Mouse (Mus musculus) adrenal gland, postnatal 36 days (tissue): Measurements from ENCODE around the gene Pip4k2a. TPM values are rescaled to one million over a fixed set of nuclear protein-coding genes. Genes with fewer than 3 reads are reported as not detected.

Experiments
- DNase-seq, 2 experiments: peaks; one replicate each; pipeline ENCODE4 v3.0.0; 2021; ENCODE audit warnings: mixed read lengths in 1 of 2
- total RNA-seq, 2 experiments: library from RNA; stranded (reverse); gene quantifications; 2 replicates each; pipeline ENCODE4 v1.2.3; 2021

The Pip4k2a gene
- total RNA-seq, 2 experiments from 2014 or later: 30.1 to 36.7 TPM

- no peak for DNase-seq
Observed at GRCm38 (mm10) chr2:18839532-18839931, 158.4 kb downstream of the Pip4k2a start.

GRCm38 (mm10) chr2:18835266-18835908 is 162.5 kb downstream of the Pip4k2a start:
- no peak for DNase-seq

GRCm38 (mm10) chr2:18833024-18833590 is 164.8 kb downstream of the Pip4k2a start:
- no peak for DNase-seq

DNA sequence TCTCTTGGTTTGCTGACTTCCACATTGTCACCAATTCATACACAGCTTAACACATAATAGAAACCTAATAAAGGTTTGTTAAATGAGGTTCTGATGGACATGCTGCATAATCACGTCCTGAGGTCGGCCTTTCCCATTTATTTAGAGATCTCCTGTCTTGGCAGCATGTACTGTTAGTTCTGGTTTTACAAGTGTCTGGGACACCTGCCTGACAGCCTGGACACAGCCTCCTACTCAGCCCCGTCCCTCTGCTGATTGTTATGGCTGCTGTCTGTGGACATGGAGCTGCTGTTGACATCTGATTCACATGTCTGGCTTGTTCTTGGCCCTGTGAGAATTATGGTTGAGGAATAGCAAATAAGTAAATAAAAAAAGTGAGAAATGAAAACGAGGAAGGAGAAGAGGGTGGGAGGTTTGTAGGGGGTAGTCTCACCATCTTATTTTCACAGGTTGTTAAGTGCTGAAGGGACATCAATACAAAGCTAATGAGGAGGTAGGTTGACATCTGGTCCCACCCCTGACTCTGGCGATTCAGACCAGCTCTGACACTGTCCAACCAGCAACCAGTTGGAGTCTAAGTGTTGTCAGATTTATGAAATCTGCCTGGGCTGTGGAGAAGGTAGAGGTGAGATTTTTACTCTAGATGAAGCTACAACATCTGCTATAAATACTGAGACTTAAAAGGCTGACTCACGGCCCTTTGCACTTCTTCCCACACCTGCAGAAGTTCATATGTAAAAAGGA is 166.7 kb downstream of the Pip4k2a start:
- no peak for DNase-seq

DNA sequence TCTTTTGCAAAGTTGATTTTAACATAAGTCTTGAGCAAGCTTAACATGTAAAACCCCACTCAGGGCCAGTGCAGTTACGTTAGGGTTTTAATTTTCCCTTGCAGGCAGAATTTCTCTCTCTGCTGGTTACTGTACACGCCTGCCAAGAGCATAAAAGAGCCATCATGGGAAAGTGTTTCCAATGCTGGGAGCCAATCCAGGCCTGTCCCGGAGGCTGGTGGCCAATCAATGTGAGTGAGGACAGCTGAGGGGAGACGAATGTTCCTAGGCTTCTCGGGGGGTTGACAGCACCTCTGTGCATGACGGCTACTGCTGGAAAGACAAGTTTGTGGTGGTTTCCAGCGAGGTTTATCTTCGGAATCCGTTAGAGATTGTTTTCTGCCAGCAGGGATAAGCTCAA is 175.2 kb downstream of the Pip4k2a start:
- no peak for DNase-seq

DNA sequence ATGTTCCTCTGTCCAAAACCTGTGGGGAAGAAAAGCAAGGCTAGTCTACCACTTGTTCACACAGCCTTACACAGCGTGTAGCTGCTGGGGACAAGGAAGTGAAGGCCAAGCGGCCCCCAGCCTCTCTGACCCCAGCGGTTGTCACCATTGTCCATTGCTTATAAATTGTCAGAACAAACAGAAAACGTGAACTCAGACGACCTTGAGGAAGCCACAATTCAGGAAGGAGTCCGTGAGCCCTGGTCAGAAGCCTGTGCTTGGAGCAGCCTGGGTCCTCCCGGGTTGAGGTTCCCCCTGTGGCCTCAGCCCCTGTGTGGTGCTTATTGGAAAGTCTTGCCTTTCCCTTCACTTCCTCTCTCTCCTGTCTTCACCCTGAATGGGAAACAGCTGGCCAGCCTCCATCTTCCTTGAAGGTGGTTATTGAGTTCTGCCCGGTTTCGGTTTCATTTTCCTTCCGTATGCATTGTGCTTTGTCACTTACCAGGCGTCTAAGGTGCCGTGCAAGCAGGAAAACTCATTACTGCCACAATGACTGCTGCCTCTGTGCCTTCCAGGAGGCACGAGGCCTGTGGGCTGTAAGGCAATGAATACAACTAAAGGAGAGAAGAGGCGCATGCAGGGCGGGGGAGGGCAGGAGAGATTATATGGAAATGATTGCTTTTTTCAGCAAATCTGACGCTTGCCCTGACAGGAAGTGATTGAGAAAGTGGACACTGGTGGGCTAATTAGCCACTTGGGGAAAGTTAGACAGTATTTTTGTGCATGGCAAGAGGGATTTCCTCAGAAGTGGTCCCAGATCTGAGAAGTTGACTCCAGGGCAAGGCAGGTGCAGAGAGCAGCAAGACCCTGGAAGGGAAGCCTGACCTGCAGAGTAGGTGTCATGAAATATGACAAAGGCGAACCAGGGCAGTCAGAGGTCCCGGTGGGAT is 176.2 kb downstream of the Pip4k2a start:
- DNase-seq: peak; percentile 52 to 68

DNA sequence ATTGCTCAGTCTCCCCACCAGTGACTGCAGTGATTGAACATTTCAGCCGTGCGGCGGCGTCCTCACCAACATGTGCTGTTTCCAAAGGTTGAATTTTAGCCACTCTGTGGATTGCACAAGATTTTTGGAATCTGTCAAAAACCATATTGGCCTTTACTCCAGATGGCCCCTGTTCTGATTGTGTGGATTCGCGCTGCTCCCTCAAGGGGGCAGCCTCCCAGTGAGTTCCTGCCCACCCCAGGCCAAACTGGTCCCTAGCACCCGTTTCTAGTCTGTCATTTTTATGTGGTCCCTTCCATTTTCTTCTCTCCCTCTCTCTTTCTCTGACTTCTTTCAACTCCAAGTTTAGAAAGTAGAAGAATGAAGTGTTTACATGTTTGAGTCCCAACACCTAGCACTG is 178.4 kb downstream of the Pip4k2a start:
- no peak for DNase-seq

DNA sequence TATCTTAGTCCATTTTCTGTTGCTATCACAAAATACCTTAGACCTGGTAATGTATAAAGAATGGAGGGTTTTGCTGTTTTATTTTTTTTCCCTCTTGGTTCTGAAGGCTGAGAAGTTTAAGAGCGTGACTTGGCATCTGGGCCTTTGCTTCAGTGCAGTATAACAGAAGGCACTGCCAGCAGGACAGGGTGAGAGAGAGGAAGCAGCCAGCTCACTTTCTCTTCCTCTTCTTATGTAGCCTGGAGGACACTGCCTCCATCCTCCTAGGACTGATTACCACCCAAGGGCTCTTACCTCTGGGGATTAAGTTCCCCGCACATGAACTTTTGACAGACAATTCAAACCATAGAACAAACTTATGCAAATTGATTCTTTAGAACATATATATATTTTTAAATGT is 181.9 kb downstream of the Pip4k2a start:
- no peak for DNase-seq

GRCm38 (mm10) chr2:18815336-18815965 is 182.5 kb downstream of the Pip4k2a start:
- no peak for DNase-seq

DNA sequence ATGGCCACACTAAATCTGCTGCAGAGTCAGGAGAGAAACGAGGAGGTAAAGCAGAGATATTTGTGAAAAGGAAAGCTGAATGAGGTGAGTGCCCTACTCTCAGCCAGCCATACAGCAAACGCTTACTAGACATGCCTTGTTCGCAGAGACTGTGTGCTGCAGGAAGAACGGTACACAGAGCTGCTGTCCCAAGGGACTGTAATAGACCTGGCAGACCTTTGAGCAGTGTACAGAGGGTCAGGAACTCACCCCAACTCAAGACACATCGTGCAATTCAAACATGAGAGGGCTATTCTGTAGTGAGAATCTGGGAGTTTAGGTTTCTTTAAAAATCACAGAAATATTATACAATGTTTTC is 183.5 kb downstream of the Pip4k2a start:
- no peak for DNase-seq

DNA sequence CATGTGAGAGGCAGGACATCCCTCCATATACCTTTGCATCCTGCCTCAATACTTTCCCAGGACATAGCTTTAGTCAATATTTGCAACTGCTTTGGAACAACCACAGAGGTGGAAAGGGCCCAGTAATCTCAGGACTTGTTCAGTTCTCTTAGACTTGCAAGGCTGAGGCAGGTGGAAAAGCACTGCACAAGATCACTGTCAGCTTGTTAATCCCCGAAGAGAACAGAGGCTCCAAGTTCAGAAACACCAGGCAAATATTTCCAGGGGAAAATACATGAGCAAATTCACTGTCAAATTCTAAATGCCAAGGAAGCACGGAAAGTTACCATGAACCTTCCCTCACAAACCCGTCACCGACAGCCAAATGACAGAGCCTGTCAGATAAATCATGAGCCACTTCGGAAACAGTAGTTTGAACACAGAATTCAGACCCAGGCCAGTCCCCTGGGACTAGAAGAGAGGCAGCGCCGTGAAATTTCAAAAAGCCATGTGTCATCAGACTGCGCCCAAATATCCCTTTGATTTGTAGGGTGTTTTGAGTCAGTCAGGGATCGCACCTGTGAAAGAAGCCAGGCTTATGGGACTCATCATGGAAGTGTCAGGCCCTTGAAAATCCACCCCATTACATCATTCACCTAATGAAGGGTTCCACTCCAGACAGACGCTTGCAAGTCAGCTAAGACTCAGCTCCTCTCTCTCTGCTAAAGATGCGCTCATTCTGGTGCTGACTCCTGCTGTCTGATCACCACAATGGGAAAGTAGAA is 184.1 kb downstream of the Pip4k2a start:
- DNase-seq: peak in 1 of 2 experiments; percentile 24

DNA sequence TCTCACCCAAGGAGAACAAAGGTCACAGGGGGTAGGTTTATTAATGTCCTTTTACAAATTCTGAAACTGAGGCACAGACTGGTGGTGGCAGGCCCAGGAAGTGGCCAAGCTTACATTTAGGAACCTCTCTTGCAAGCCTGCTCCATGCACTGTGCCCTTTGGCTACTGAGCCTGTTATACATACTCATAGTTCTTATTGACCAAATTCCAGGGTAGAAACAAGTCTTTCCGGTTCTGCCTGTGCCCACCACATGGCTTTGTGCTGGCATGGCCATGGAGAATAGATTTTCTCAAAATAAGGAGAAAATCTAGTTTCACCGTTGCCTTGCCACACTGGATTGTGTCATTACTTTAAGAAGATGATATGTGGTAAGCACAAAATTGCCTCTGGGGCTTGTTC is 190.0 kb downstream of the Pip4k2a start:
- DNase-seq: no peak

GRCm38 (mm10) chr2:18801281-18801862 is 196.6 kb downstream of the Pip4k2a start:
- no peak for DNase-seq

GRCm38 (mm10) chr2:18800646-18801251 is 197.2 kb downstream of the Pip4k2a start:
- DNase-seq: no peak

GRCm38 (mm10) chr2:18799966-18800645 is 197.8 kb downstream of the Pip4k2a start:
- DNase-seq: peak; percentile 34 to 46

DNA sequence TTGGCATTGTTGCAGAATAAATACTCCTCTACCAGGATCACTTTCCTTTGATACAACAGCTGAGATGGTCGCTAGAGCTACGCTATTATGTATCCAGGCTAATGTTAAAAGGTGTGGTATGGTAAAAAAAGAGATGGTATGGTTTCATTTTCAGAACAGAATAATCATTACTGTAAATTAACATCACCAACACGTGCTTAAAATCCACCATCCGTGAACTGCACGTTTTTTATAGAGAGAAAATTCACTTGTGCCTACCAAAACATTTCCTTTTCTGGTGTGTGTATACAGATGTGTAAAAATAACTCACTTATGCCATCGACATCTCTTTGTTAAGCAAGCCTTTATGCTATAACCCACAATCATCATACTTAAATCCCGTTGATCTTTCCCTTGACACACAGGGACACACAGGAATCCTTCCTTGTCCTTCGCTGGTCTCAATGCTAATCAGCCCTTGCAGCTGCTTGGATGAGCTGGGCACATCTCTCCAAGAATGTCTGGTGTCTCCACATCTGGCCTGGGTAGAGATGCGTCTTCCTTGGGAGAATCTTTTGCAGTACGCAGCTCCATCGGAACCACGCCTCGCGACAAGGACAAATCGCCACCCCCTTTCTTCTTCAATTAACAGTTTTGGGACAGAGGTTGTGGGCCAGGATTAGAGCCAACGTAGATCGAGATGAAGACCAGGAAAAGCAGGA is 198.5 kb downstream of the Pip4k2a start:
- no peak for DNase-seq

- DNase-seq: no peak
Observed at GRCm38 (mm10) chr2:18797776-18798175, 200.2 kb downstream of the Pip4k2a start.

DNA sequence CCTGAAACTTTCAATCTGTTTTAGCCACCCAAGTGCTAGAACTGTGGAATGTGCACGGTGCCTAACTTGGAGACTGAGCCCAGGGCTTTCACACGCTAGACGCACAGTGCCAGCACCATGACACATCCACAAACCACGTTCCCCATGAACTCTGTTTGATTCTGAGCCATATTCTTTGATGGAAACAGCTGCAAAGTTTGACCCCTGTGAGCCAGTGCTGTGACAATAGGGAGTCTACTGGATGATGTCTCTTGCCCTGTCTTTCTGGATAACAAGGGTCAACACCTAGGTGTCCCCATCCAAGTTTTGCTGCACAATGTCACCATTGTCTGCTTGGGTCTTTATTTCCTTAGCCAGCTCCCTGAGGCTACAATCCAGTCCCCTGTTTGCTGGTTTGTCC is 203.7 kb downstream of the Pip4k2a start:
- DNase-seq: no peak
